Mouse (Mus musculus) forebrain, embryonic 12.5 days (tissue): ENCODE measurements at regions not wholly inside any gene's neighbourhood (a gene's known extent, or its start where the extent isn't known, plus 50 kb on each side); places are given as distances from the start of the nearest gene placed in this dataset.
"Not testable (repeated sequence)": the region's sequence is repeated elsewhere in the genome, so short reads cannot be mapped to it uniquely, and the experiment has no call there.

Experiments
- ATAC-seq: fragments of 200-750 bp; cut with Nextera tagmentation; 2 replicates; pipeline ENCODE4 v1.8.0; 2017; ENCODE audit warnings: moderate TSS enrichment; ENCODE audit not compliant: low FRiP score
- H3K27ac ChIP-seq: fragments of 300-500 bp; sonication (generic); 2 replicates; pipeline ENCODE4 v1.5.1; 2016; ENCODE audit warnings: mild to moderate bottlenecking
- H3K27me3 ChIP-seq: fragments of 300-500 bp; sonication (generic); 2 replicates; pipeline ENCODE4 v1.6.1; 2016; ENCODE audit warnings: mild to moderate bottlenecking
- H3K36me3 ChIP-seq: fragments of 300-500 bp; sonication (generic); replicated peaks from 2 replicates; pipeline ENCODE4 v1.6.1; 2016; ENCODE audit warnings: mild to moderate bottlenecking
- H3K4me1 ChIP-seq: fragments of 300-500 bp; sonication (generic); 2 replicates; pipeline ENCODE4 v1.6.1; 2016
- H3K4me2 ChIP-seq: fragments of 300-500 bp; sonication (generic); 2 replicates; pipeline ENCODE4 v1.6.1; 2016; ENCODE audit warnings: mild to moderate bottlenecking, moderate library complexity
- H3K4me3 ChIP-seq: fragments of 300-500 bp; sonication (generic); replicated peaks from 2 replicates; pipeline ENCODE4 v1.5.1; 2016; ENCODE audit warnings: mild to moderate bottlenecking
- H3K9ac ChIP-seq: fragments of 300-500 bp; sonication (generic); 2 replicates; pipeline ENCODE4 v1.6.1; 2016; ENCODE audit warnings: mild to moderate bottlenecking
- H3K9me3 ChIP-seq: fragments of 300-500 bp; sonication (generic); 2 replicates; pipeline ENCODE4 v1.6.1; 2016
- WGBS: fragments of 180-500 bp; shearing (Covaris S2); methylation state at CpG from one replicate; pipeline ENCODE4 v1.1.7; 2016; 5-methylcytosine and 5-hydroxymethylcytosine counted together

GRCm38 (mm10) chr9:82300046-82300445 is 436.6 kb downstream of the Mei4 start:
- no peak overlapping the region for H3K9ac ChIP-seq
- no peak overlapping the region for H3K4me2 ChIP-seq
- no peak overlapping the region for H3K4me3 ChIP-seq
- H3K4me1 ChIP-seq = no peaks in the 10 kb centered on the region
- no peaks in the 10 kb centered on the region for H3K27me3 ChIP-seq
- no peaks in the 10 kb centered on the region for H3K9me3 ChIP-seq
- no peaks in the 10 kb centered on the region for H3K36me3 ChIP-seq
- no peak overlapping the region for H3K27ac ChIP-seq
- 96% methylated on average over 2 of the region's 2 CpGs for WGBS
- no peak for ATAC-seq

- Histone ChIP-seq H3K27ac (no peak overlapping the region), H3K4me3 (no peak overlapping the region), H3K4me1 (no peaks in the 10 kb centered on the region), H3K9me3 (no peaks in the 10 kb centered on the region), H3K9ac (no peak overlapping the region), H3K27me3 (no peaks in the 10 kb centered on the region), H3K4me2 (no peak overlapping the region), H3K36me3 (no peaks in the 10 kb centered on the region)
- 91% methylated on average over 2 of the region's 2 CpGs for WGBS
- ATAC-seq = no peak
These were observed 442.8 kb downstream of the Mei4 start for GRCm38 (mm10) chr9:82306285-82306684.

- Histone ChIP-seq H3K27ac (no peak overlapping the region), H3K9ac (no peak overlapping the region), H3K4me1 (no peaks in the 10 kb centered on the region), H3K27me3 (no peaks in the 10 kb centered on the region), H3K9me3 (no peaks in the 10 kb centered on the region), H3K4me3 (no peak overlapping the region), H3K36me3 (no peaks in the 10 kb centered on the region), H3K4me2 (no peak overlapping the region)
- ATAC-seq = no peak
- 87% methylated on average over 2 of the region's 2 CpGs for WGBS
These were observed 449.0 kb downstream of the Mei4 start for GRCm38 (mm10) chr9:82312466-82312865.

- H3K9me3 ChIP-seq = no peaks in the 10 kb centered on the region
- 80% methylated on average over 3 of the region's 3 CpGs for WGBS
- no peak overlapping the region for H3K9ac ChIP-seq
- H3K4me2 ChIP-seq = no peak overlapping the region
- H3K4me1 ChIP-seq = no peaks in the 10 kb centered on the region
- H3K4me3 ChIP-seq = no peak overlapping the region
- no peaks in the 10 kb centered on the region for H3K36me3 ChIP-seq
- ATAC-seq = no peak
- no peak overlapping the region for H3K27ac ChIP-seq
- no peaks in the 10 kb centered on the region for H3K27me3 ChIP-seq
These were observed 477.0 kb downstream of the Mei4 start for GRCm38 (mm10) chr9:82340452-82340851.

GRCm38 (mm10) chr9:82350784-82351183 is 478.6 kb upstream of the Irak1bp1 start:
- H3K27me3 ChIP-seq, H3K36me3 ChIP-seq, H3K4me2 ChIP-seq, ATAC-seq, H3K4me3 ChIP-seq, H3K9me3 ChIP-seq, H3K27ac ChIP-seq, H3K4me1 ChIP-seq, H3K9ac ChIP-seq: not testable (repeated sequence)

- ATAC-seq = no peak
- no peak overlapping the region for H3K9ac ChIP-seq
- WGBS = 82% methylated on average over 2 of the region's 2 CpGs
These were observed 469.8 kb upstream of the Irak1bp1 start for GRCm38 (mm10) chr9:82359573-82359972.

GRCm38 (mm10) chr9:82402355-82402754 is 427.0 kb upstream of the Irak1bp1 start:
- no peak for ATAC-seq
- Histone ChIP-seq H3K27me3 (no peaks in the 10 kb centered on the region), H3K27ac (no peak overlapping the region), H3K9me3 (no peaks in the 10 kb centered on the region), H3K4me3 (no peak overlapping the region), H3K4me1 (no peaks in the 10 kb centered on the region), H3K9ac (no peak overlapping the region), H3K4me2 (no peak overlapping the region), H3K36me3 (no peaks in the 10 kb centered on the region)
- 59% methylated on average over 3 of the region's 3 CpGs for WGBS

More at GRCm38 (mm10) chr9:82359573-82359972, 469.8 kb upstream of the Irak1bp1 start:
- H3K4me2 ChIP-seq = no peak overlapping the region
- H3K27me3 ChIP-seq = no peaks in the 10 kb centered on the region
- H3K4me1 ChIP-seq = no peaks in the 10 kb centered on the region
- H3K4me3 ChIP-seq = no peak overlapping the region
- no peak overlapping the region for H3K27ac ChIP-seq
- no peaks in the 10 kb centered on the region for H3K9me3 ChIP-seq
- no peaks in the 10 kb centered on the region for H3K36me3 ChIP-seq

GRCm38 (mm10) chr9:82404010-82404409 is 425.3 kb upstream of the Irak1bp1 start:
- Histone ChIP-seq H3K4me3 (no peak overlapping the region), H3K9me3 (no peaks in the 10 kb centered on the region), H3K4me2 (no peak overlapping the region), H3K27me3 (no peaks in the 10 kb centered on the region), H3K9ac (no peak overlapping the region), H3K36me3 (no peaks in the 10 kb centered on the region), H3K4me1 (no peaks in the 10 kb centered on the region), H3K27ac (no peak overlapping the region)
- ATAC-seq = 0 out of 2 replicates have a peak, but pooled peaks have one; percentile 51

- whole genome bisulfite sequencing = 87% methylated on average over 3 of the region's 3 CpGs
- Histone ChIP-seq H3K36me3 (no peaks in the 10 kb centered on the region), H3K4me2 (no peak overlapping the region), H3K27ac (no peak overlapping the region), H3K9me3 (no peaks in the 10 kb centered on the region), H3K9ac (no peak overlapping the region), H3K4me1 (no peaks in the 10 kb centered on the region), H3K4me3 (no peak overlapping the region), H3K27me3 (no peaks in the 10 kb centered on the region)
- no peak for ATAC-seq
These were observed 422.2 kb upstream of the Irak1bp1 start for GRCm38 (mm10) chr9:82407177-82407576.

- Histone ChIP-seq H3K27me3 (no peaks in the 10 kb centered on the region), H3K9ac (no peak overlapping the region), H3K27ac (no peak overlapping the region), H3K4me1 (no peaks in the 10 kb centered on the region), H3K4me2 (no peak overlapping the region), H3K9me3 (no peaks in the 10 kb centered on the region), H3K4me3 (no peak overlapping the region), H3K36me3 (no peaks in the 10 kb centered on the region)
- ATAC-seq = no peak
- WGBS = 53% methylated on average over 2 of the region's 2 CpGs
These were observed 420.4 kb upstream of the Irak1bp1 start for GRCm38 (mm10) chr9:82408969-82409368.
